Mouse (Mus musculus) cerebellum, adult 11 months (tissue): ENCODE measurements around the gene Tns1.

Source experiments
- DNase-seq: peaks from one replicate; pipeline ENCODE4 v3.0.0; 2022

The Tns1 gene

DNA sequence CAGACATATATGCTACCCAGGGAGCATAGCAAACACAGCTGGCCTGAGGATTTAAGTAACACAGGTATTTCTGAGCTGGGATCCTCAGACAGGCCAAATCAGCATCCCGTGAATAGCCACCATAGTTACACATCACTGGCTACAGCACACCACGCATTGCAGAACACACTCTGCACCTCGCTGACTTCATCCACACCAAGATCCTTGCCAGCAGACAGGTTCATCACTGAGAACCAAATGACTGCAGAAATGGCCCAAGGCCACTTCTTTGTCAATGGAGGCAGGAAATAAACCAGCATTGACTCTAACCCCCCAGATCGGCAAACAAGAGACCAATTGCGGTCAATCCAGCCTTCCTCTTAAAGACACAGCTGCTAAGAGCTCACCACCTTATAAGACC lies 66.7 kb downstream of the Tns1 start:
- DNase-seq: no peak

DNA sequence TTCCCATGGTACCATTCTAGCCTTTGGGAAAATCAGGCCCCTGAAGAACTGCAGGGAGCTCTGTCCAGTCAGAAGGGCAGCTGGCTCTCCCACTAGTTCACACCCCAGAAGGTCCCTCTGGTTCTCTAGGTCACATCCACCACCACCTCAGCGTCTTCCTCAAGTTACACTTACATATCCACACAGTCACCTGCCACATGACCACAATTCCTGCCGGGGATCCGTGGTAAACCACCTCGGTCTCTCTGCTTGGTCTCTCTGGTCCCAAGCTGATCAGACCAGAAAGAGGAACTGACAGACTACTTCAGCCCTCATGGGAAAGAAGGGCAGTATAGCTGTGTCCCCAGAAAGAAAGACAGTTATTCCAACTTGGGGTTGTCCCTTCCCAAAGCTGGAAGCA lies 68.7 kb downstream of the Tns1 start:
- DNase-seq: no peak

DNA sequence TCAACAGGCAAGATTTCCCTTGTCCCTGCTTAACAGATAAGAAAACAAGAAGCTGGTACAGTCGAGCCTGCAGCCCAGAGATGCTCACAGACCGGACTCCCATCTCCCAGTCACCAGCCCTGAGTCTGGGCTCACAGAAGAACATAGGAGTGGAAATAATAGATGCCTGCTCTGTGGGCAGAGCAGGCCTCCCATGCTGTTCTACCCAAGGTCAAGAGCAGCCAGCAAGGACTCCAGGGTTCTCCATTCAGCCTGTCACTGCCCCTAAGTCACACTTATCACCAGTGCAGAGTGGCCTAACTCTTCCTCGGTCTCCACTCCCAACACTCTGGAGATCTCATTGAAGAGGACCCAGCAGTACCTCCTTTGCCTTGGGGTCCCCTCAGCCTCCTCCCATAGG lies 69.8 kb downstream of the Tns1 start:
- no peak for DNase-seq

DNA sequence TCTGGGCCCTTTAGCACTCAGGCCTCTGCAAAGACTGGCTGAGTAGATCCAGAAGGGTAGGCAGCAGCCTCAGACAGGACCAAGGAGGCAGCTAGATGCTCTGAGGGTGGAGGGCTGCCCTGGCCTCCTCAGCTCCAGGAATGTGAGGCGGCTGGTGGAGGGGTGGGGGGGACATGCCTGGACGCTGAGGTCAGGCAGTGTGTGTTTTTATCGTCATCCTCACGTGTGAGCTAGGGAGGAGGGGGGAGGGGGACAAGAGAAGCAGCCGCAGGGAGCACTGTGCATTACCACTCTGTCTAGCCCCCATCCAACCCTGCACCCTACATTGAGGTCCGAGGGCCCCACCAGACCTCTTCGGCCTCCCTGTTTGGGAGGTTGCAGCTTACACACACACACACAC lies 70.2 kb downstream of the Tns1 start:
- no peak for DNase-seq

DNA sequence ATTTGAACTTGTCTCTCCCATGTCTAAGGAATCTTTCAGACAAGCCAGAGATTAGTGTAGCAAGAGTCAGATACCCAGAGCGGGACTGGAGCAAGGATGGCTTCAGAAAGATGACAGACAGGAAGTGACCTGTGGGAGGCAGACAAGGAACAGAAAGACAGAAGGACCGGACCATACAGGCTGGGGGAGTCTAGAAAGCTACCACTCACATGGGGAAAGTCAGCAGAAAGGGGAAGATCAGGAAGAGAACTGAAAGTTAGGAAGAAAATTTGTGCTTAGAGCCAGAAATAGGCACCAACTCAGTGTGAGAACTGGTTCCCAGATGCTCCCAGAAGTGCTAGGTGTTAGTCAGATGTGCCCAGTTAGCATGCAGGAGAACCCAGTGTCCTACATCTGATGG lies 71.2 kb downstream of the Tns1 start:
- no peak for DNase-seq

DNA sequence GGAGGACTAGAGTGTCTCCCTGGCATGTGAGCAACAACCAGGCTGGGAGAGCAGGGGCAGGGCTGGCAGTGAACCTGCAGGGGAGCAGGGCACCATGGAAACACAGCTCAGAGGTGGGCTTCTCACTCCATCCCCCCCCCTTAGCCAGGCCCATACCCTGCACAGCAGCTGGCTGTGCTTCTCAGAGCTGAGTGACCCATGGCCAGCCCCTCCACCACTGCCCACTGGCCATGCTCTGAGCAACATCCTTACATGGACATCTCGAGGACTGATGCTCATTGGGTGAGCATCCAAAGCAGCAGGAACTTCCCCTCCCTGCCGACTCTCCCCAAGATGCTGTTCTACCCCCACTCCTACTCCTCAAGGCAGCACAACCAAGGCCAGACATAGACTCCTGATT lies 72.9 kb downstream of the Tns1 start:
- DNase-seq: no peak

DNA sequence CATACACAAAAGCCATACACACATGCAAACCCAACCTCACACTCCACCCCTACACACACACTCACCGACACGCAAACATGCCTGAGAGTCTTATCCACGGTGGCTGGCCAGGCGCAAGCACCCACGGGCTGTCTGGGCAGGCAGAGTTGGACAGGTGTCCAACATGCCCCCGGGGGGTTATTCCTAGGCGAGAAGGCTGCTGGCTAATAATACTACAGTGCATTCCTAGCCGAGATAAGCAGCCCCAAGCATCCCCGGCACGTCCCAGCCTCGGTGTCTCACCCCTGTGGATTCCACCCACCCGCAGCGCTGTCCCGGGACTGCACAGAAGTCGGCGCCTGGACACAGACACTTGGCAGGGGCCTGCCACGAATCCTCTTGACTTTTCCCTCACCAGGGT lies 74.8 kb downstream of the Tns1 start:
- DNase-seq: no peak

DNA sequence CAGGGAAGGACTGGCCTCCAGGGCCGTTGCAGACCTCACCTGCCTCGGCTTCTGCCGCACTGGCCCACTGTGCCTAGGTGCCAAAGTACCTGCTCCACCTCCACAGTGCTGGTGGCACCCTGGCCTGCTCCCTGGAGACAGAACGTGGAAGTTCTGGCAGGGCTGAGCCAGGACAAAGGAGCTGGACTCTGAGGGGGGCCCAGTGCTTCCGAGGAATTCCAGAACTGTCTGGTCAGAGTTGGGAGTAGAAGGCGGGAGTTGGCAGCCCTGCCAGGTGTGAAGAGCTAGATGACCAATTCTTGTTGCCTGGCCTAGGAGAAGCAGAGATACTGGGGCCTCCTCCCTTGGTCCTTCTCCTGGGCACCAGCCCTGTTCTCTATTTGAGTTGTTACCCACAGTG lies 76.5 kb downstream of the Tns1 start:
- DNase-seq: no peak

DNA sequence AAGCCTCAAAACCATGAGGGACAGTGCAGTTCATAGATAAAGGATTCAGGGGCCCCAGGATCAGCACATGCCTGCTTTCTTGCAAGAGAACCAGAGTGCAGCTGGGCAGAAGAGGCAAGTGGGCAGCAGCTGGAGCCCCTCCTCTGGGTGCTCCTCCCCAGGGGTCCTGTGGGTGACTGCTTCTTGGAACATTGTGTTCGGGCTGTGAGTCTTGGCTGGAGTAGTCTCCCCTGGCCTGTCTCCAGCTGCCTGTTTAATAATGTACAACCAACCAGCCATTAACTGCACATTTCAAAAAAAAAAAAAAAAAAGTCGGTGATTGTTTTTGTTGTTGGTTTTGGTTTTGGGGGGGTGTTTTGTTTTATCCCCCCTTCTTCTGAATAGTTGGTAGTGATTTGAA lies 76.9 kb downstream of the Tns1 start:
- no peak for DNase-seq

DNA sequence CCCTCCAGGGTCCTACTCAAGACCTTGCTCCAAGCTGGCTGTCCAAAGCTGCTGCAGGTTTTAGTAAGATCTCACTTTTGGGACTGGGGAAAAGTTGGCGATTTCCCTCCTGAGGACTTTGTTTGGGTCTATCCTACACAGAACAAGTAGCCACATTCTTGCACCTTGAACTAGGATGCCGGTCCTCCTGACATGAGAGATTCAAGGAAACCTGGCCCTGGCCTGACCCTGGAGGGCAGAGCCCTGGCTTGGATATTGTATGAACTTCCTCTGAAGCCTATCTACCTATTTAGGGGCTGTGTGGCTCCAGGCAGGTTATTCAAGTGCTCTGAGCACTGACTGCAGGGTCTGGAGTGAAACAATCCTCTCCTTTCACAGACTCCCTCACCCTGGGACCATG lies 79.2 kb downstream of the Tns1 start:
- no peak for DNase-seq

DNA sequence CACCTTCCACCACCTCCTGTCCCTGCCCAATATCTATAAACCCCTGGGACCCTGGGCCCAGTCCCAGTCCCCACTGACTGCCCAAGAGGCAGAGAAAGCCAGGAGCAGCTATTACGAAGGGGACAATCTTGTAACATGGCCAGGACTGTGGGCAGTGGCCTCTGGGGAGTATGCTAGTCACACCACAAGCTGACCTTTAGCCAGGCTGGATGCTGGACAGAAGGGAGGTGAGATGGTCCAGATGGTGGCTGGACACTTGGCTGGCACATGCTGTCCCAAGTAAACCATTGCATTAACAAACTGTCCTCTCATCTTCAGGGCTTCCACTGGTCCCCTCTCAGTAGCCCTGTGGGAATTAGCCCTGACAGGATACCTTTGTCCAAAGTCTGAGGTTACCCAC lies 79.8 kb downstream of the Tns1 start:
- DNase-seq: no peak

DNA sequence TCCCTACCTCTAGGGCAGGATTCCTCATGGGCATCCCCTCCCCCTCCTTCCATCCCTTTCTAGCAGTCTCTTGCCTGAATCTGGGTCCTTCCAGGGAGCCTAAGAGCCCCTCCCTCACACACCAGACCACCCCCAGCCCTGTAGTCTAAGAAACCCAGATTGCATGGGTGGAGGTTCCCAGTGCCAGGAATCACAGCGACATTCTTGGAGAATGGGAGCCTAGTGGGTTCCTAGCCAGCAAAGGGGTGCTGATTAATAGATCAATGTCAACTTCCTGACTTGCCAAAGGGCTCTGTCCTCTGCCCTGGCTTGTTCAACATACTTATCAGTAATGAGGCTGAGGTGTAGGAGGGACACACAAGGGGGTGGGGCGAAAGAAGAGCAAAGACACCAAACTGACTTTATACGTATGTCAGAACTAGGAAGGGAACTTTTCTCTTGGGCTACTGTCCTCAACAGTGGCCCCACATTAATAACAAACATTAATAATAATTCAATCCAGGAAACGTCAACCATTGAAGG lies 80.6 kb downstream of the Tns1 start:
- DNase-seq: no peak

DNA sequence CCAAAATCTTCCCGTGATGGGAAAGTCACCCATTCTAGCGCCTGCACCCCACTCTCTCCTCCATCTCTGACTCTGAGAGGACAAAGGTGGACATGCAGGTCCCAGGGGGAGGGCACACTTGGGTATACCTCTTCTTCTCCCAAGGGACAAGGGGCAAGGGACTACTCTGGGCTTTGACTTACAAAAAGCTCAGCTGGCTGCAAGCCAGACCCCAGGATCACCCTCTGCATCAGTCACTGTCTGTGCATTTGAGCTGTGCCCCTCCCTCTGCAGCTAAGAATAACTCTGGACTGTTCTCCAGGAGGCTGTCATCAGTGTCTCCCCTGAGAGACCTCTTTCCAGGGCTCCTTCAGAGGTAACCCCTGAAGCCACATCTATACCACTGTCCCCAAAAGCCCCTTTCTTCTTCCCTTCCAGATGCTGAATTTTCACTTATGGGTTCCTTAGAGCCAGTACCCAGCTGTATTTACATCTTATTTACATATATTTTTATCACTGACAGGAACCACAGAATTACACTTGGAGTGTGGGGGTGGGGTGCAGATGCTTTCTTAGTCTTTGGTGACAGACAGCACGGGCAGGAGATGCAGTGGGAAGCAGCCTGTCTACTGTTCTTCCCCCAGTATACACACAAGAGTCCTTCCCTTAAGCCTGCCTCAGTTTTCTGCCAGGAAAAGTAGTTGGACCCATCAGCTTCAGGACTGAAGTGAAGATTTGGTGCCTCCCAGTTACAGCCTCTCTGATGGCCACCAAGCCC lies 81.4 kb downstream of the Tns1 start:
- DNase-seq: no peak

DNA sequence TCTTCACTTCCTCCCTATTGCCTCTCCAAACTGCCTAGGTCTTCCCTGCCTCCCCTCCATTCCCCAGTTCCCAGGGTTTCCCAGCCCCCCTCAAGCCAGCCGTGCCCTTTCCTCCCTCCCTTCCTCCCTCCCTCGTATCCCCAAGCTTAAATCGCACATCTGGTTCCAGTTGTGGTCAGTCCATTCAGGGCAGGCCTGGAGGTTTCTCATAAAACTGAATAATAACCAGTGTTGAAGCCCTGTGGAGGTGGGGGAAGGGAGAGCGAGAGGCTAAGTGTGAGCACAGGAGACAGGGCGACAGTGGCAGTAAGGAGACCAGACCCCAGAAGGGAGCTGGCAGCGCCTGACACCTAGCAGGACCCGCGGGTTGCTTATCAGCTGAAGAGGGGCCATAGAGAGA lies 82.6 kb downstream of the Tns1 start:
- no peak for DNase-seq

DNA sequence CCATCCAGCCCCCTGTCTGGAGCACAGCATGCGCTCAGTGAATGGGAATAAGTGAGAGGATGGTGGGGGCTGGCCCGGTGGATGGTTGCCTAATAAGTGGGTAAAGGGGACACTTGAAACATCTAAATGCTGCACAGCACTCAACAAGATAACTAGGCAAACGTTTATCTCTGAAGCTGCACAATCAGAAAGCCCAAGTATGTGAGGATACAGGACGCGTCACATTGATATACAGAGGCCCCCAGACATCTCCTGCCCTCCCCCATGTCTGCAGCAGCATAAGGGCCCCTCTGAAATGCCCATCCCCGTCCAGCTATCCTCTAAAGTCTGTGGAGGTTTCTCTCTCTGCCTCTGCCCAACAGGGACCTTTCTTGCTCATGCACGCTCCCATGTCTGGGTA lies 83.1 kb downstream of the Tns1 start:
- DNase-seq: no peak

DNA sequence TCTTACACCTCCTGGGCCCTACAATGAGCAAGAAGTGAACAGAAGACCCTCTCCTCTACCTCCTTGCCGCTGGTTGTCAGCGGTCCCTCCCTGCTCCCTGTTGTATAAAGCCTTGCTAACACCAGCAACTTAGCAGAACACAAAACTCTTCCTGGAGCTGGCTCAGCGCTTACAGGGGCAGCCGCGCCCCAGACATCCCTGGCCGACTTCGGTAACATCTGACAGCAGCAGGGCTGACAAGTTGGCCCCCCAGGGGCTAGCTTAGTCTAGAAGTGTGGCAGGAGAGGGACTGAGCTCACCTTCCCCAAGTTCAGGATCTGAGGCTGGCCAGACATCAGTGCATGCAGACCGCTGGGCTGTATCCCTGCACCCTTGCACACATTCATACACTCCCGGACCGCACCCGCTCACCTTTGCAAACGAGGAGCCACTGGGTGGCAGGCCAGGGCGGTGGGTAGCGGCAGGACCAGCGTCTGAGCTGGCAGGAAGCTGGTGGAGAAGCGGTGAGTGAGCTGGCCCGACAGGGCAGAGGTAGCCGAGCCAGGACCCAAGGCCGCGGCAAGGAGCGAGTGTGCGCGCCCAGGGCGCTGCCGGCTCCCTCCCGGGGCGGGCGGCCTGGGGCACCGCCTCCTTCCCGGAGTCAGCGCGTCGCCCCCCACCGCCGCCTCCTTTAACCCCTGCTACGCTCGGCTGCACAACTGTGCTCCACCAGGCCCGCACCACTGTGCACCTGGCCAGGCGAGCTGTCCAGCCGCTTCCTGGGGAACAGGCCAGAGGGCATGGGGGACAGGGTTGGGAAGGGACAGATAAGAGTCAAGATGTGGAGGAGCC lies 87.5 kb downstream of the Tns1 start:
- DNase-seq: no peak

DNA sequence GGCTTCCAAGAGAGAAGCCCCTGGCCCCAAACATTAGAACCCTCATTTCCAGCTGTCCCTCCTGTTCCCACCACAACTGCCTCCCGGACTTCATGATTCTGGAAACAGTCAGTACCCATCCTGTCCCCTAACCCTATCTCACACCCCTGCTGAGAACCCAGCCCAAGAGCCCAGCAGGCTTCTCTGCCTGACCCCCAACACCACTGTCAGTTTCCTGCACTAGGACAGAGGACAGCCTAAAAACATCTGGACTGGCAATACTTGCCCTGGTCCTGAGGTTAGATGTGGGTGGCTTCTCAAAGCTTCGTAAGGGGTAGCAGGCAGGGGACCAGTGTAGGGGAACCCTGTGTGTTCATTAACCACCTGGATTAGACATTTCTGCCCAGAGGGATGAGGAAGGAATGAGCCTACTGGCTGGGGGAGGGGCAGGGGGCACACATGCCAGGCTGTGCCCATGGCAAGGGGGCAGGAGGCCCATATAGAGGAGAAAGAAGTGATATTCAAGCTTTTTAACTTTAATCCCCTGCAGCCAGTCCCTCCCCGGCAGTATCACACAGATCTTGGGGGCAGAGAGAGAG lies 88.2 kb downstream of the Tns1 start:
- DNase-seq: no peak

DNA sequence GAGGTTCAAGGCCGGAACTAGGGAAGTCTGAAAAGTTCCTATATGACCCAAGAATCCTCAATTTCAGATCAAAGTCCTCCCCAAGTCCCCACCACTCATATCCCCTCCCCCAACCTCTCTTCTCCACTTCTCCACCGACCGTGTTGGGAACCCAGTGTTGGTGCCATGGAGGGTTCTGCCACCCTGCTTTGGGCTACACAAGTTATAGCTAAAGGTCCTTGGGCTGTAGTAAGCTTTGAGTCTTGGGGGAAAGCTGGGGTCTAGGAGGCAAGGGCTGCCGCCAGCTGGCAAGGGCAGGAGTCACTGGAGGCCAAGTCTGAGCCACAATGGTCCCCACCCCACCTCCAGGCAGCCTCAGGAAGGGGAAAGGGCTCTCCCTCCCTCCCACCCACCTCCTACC lies 88.8 kb downstream of the Tns1 start:
- DNase-seq: no peak

DNA sequence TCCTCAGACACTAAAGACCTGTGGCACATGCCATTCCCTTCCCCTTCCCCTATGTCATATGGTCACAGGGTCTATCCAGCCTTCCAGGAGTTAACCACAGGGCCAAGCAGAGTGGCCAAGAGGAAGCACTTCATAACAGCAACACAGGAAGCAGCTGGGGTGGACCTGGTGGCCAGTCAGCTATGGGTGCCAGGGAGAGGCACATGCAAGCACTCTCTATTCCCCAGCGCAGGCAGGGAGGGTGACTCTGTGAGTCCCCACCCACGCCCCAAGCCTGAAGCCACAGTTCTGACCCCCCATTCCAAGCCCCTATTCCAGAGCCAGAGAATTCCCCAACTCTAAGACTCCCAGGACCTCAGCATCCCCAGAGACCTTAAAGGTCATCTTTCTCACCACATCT lies 89.5 kb downstream of the Tns1 start:
- no peak for DNase-seq

DNA sequence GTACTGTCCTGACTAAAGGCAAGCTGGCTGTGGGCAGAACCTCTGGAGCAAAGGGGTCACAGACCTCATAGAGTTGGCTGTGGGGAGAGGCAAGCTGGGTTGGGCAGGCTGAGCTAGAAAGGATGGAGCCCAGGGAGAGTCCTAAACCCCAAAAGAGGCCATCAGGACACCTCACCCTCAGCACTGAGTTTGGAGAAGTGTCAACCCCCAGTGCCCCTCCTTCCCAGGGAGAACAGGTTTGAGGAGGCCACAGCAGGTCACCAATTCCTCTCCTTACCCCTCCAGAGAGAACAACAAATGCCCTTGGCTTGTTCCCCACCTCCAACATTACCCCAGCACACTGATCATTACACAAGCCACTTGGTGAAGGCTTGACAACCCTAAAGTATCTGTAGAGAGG lies 90.0 kb downstream of the Tns1 start:
- DNase-seq: no peak

DNA sequence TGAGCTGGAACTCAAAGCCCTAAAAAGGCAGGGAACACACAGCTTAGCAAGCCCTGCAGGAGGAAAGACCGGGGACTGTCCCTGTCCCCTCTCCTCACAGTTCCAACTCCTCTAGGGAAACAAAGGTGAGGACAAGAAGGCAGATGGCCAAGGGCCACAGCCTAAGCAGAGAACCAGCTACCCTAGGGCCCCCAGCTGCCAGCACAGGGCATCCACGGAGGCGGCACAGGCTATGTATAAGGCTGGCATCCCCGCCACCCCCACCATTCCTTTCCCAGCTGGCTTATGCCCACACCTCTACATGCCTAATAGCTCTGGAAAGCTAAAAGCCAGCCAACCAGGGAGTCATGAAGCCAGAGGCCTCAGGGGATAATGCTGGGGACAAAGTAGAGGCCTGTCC lies 90.8 kb downstream of the Tns1 start:
- no peak for DNase-seq

DNA sequence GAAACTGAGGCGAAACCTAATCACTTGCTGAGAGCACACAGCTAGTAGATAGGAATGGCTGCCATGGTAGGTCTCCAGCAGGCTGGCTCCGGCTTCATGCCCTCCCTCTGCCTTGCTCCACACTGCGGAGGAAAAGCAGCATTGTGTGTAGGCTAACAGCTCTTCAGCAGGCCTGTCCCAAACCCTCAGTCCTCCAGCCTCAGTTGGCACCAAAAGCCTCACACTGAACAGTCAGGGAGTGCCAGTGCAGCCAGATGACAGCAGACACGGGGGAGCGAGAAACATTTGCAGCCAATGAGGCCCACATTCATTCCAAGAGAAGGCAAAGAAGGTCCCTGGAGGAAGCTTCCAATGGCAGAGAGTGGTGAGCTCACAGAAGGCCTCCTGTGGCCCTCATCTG lies 91.3 kb downstream of the Tns1 start:
- DNase-seq: no peak

DNA sequence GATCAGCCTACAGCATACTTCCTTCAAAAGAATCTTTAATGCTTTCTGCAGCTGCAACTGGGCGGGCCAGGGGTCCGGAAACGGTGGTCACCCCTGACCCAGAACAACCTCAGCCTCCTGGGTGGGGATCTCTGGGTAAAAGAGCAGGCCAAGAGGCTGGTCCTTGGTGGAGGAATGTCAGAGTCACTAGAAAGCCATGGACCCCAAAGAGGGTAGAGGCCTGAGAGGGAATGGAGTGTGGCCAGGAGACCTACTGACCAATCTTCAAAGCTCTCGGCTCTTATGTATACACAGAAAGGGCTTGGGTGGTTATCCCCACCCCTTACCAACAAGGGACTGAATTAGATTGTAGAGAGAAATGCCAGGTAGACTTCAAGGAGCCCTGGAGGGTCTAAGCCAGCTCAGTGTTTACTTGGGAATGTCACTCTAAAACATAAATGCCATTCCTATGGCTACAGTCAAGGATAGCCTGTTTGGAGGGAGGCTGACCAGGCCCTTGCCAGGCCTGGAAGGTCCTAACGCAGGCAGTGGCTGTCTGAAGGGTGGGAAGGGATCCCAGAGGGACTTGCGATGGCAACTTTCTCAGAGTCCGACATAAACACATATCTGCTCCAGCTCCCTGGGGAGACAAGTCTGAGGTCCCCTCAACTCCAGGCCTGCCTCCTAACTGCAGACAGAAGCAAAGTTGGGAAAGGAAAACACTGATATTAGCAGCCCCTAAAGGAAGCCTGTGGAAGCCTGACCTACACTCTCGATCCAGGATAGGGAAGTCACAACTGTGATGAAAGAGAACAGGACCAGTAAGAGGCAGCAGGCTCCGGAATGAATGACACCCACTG lies 92.3 kb downstream of the Tns1 start:
- no peak for DNase-seq
